Mouse (Mus musculus) cerebellum, adult 2 months (tissue): Measurements from ENCODE around the gene Neurog1.

Source experiments
- CTCF ChIP-seq: fragments of 200-500 bp; IDR thresholded peaks from 2 replicates; pipeline ENCODE4 v1.5.1; 2011; ENCODE audit warnings: low read depth, mild to moderate bottlenecking, control low read depth, low read length, moderate library complexity, borderline replicate concordance; ENCODE audit not compliant: insufficient read depth
- POLR2A ChIP-seq: fragments of 200-500 bp; IDR thresholded peaks from 2 replicates; pipeline ENCODE4 v1.6.1; 2011; ENCODE audit warnings: low read length, control low read depth, borderline replicate concordance; ENCODE audit not compliant: insufficient read depth

GRCm38 (mm10) chr13:56236194-56236593 lies 15.8 kb downstream of the Neurog1 start:
- TF ChIP-seq CTCF (no peak), POLR2A (no peak)
